Mouse (Mus musculus) liver, adult 2 months (tissue): ENCODE data around the gene Coq6.

Source experiments
- CTCF ChIP-seq: fragments of 200-500 bp; IDR thresholded peaks from 2 replicates; pipeline ENCODE4 v1.5.1; 2011; ENCODE audit warnings: low read depth, low read length, control low read depth
- POLR2A ChIP-seq: fragments of 200-500 bp; IDR thresholded peaks from 2 replicates; pipeline ENCODE4 v1.6.1; 2011; ENCODE audit warnings: low read length, control low read depth; ENCODE audit not compliant: insufficient read depth; ENCODE audit errors: extremely low read depth

GRCm38 (mm10) chr12:84382369-84382768 lies 20.9 kb downstream of the Coq6 start:
- TF ChIP-seq CTCF = no peak
- no peak for TF ChIP-seq POLR2A
